Mouse (Mus musculus): ENCODE data around the gene Acsf2.

Gene Acsf2

DNA sequence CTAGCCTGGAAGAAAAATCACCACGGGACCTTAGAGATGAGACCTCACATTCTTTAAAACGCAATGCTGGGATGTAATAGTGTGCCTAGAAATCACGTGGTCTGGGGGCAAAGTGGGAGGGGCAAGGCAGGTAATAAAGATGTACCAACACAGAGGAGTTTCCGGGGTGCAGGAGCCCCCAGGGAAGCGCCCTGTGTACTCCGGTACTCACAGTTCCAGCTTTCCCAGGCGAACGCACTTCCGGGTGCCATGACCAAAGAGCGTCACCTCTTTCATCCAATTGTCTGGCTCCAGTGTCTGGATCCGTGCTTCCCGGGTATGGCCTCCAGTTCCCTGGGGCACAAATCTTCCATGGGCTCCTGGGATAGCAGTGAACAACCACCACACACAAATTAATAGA, 58.3 kb downstream of the Acsf2 start:
- ChIA-PET CTCF (interaction anchor here in 1 of 4 experiments (0.7 to 1.1 kb wide), 2 partner anchors 17 to 499 kb away, joined by 4 to 8 read pairs; no protein-coding TSS in a partner anchor), POLR2A (interaction anchor here in 1 of 4 experiments (0.8 to 1.4 kb wide), 3 partner anchors 10 to 98 kb away, joined by 3 to 4 read pairs (median 3); no protein-coding TSS in a partner anchor)

DNA sequence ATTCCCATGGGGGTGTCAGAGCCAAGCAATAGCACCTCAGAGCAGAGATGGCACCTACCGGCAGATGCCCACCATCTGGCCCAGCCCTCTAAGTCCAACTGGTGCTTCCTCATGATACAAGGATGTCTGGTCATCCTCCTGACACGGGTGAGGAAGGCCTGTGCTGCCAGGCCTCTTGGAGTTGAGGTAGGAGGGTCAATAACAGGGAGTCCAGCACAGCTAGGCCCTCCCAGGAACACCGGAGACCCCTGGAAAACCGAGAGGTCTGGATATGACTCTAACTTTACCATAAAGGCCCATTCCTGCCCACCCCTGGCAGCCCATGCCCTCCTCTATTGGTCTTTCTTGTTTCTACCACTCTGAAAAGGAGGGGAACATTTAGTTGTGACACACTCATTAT, 59.3 kb downstream of the Acsf2 start:
- ChIA-PET POLR2A (interaction anchor here in 3 of 4 experiments (0.7 to 1.4 kb wide), 4 partner anchors 9 to 50 kb away, joined by 3 to 4 read pairs (median 4); partner anchors contain the start of gene Chad (in 1 of the 3)), CTCF (interaction anchor here in 3 of 4 experiments (0.7 to 1.6 kb wide), 3 partner anchors 16 to 213 kb away, joined by 3 to 4 read pairs (median 4); partner anchors contain the start of gene Spata20 (in 1 of the 3))

DNA sequence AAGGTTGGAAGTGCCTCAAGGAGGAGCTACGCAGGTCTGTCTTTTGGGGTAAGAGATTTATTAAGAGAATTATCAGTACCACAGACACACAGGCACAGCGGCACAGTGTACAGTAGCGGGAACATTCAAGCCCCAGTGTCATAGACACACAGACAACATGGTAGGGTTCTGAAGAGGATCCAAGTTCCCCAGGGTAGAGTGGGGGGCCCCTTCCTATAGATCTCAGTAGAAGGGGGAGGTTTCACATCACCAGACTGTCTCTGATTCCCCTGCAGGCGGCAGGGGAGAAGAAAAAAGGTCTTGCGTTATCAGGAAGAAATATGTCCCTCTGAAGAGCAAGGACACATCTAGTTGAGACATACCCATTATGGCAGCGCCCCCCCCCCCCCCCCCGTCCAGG, 61.9 kb downstream of the Acsf2 start:
- CTCF ChIA-PET = interaction anchor here in 3 of 4 experiments (0.6 to 1.4 kb wide), 4 partner anchors 9 to 1139 kb away, joined by 3 to 4 read pairs (median 3); partner anchors contain the start of gene Rsad1 (in 1 of the 3)
- POLR2A ChIA-PET = no interaction called here

DNA sequence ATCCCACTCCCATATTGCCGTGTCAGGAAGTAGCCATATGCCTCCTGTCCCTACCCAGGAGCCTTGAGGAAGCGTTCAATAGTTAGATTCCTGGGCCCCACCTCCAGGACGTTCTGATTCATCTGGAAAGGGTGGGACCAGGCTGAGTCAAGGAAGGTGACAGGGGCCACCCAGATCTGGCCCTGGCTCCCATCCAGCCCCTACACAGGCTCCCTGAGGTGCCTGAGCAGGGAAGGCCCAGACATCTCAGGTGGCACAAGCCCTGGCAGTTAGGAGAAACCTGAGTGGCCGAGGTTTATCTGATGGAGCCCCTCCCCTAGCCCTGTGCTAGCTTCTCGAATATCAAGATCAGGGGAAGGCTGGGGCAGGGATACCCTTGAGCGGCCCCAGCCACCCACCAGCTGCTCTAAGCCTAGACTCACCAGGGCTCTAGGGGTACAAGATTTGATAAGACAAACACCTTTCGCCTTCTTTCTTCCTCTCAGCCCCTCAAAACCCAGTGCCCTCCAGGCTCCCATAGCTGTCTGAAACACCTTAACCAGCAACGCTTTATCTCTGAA, 62.9 kb downstream of the Acsf2 start:
- ChIA-PET POLR2A (interaction anchor here in 1 of 4 experiments (0.5 kb wide), 1 partner anchor 196 kb away, joined by 5 read pairs; no protein-coding TSS in a partner anchor), CTCF (interaction anchor here in 2 of 4 experiments (1.1 to 1.4 kb wide), 2 partner anchors 10 to 26 kb away, joined by 3 read pairs; partner anchors contain the start of gene Rsad1 (in 1 of the 2))

- POLR2A ChIA-PET = interaction anchor here in 1 of 4 experiments (0.5 to 1.5 kb wide), 3 partner anchors 10 to 322 kb away, joined by 3 to 9 read pairs (median 3); partner anchors contain the start of gene Tob1
- CTCF ChIA-PET = interaction anchor here in 3 of 4 experiments (0.5 to 1.4 kb wide), 6 partner anchors 15 to 268 kb away, joined by 3 to 9 read pairs (median 4); partner anchors contain the start of gene Spata20 (in 1 of the 3)
These were observed 68.5 kb downstream of the Acsf2 start for GRCm38 (mm10) chr11:94533171-94533570.

GRCm38 (mm10) chr11:94528879-94529278, 72.8 kb downstream of the Acsf2 start:
- POLR2A ChIA-PET = interaction anchor here in 1 of 4 experiments (0.7 kb wide), 1 partner anchor 318 kb away, joined by 3 read pairs; the partner anchor contains the start of gene Tob1
- CTCF ChIA-PET = interaction anchor here in 1 of 4 experiments (0.7 kb wide), 1 partner anchor 216 kb away, joined by 3 read pairs; no protein-coding TSS in a partner anchor

DNA sequence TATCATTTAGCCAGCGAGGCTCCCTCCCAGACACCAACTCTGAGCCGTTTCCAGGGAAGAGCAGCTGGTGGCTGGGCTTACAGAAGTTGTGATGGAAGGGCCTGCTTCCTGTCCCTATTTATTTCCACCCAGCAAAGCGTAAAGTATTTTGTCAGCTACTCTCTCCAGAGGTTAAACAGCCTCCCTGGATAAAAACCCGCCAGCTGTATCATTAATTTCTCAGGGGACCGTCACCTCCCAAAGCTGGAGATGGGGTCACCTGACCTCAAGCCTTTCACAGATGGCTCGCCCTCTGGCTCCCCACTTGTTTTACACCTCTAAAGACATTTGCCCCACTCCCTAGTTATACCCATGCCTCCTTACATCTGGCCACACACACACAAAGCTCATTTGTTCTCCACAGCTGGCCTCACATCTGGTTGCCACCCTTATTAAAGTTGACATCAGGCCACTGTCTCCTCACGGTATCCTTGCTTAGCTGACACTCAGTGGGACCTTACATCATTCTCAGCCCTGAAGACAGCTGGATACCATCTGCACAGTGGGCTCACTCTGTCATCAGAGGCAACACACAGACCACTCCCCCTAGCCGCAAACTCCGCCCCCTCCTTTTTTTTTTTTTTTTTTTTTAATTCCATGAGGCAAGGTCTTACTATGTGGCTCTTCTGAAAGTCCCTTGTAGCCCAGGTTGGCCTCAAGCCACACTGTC, 75.3 kb downstream of the Acsf2 start:
- CTCF ChIA-PET = interaction anchor here in 3 of 4 experiments (0.6 to 0.9 kb wide), 5 partner anchors 17 to 1307 kb away, joined by 3 to 13 read pairs (median 4); no protein-coding TSS in a partner anchor
- POLR2A ChIA-PET = interaction anchor here in 3 of 4 experiments (0.6 to 1.6 kb wide), 5 partner anchors 91 to 316 kb away, joined by 3 to 5 read pairs (median 4); partner anchors contain the start of gene Tob1 (in 1 of the 3)

- ChIA-PET CTCF (interaction anchor here in 2 of 4 experiments (0.5 to 0.6 kb wide), 2 partner anchors 35 to 553 kb away, joined by 3 read pairs; partner anchors contain the start of gene Nme1 (in 1 of the 2)), POLR2A (interaction anchor here in 1 of 4 experiments (0.6 kb wide), 1 partner anchor 72 kb away, joined by 3 read pairs; no protein-coding TSS in a partner anchor)
These were observed 80.3 kb downstream of the Acsf2 start, which contains the start of gene Mycbpap for GRCm38 (mm10) chr11:94521219-94521843. Gene Mycbpap, minus strand, starts transcription at chr11:94521742.

DNA sequence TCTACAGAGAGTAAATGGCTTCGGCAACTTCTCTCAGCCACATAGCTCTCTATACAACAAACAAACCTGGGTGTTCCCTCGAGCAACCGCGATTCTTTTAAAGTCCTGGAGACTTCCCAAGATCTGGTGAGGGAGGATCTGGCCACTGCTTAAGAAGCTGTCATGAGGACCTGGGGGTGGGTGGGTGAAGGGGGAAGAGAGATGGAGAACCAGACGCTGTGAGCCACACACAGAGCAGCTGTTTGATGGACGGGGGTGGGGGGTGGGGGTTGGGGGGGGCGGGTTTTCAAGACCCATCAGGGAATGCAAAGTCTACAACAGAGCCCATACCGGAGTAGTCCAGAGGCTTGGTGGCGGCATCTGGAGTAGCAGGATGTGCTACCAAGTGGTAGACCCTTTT, 88.2 kb downstream of the Acsf2 start:
- CTCF ChIA-PET = interaction anchor here in 3 of 4 experiments (0.6 to 1.2 kb wide), 4 partner anchors 27 to 678 kb away, joined by 3 to 4 read pairs (median 3); partner anchors contain the start of gene Rsad1 (in 1 of the 3)
- POLR2A ChIA-PET = interaction anchor here in 3 of 4 experiments (0.6 to 1.6 kb wide), 5 partner anchors 14 to 1160 kb away, joined by 3 to 5 read pairs (median 4); partner anchors contain the start of genes Epn3 (in 1 of the 3) and Tob1 (in 1 of the 3)

DNA sequence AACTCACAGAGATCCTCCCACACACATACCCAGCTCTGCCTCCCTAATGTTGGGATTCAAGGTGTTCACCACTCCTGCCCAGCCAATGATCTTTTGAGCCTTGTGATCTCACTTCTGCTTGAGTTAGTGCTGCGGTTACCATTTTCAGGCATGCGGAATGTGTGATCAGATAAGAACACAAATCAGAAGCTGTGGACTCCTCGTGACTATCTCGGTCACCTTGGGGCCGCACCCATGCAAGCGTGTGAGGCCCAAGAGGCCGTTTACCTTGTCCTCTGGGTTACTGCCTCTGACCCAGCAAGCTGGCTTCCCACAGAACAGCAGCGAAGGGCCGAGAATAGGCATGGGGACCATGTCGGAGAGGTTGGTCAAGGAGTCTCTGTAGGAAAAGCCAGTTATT, 92.7 kb downstream of the Acsf2 start:
- POLR2A ChIA-PET = interaction anchor here in 1 of 4 experiments (1.2 kb wide), 1 partner anchor 36 kb away, joined by 4 read pairs; no protein-coding TSS in a partner anchor
- CTCF ChIA-PET = interaction anchor here in 2 of 4 experiments (0.5 to 1.3 kb wide), 2 partner anchors 23 to 177 kb away, joined by 4 read pairs; partner anchors contain the start of gene Spata20 (in 1 of the 2)

Measured in embryonic stem cell, embryonic (primary cell).